Mouse (Mus musculus): ENCODE data around the gene Mxd1.

Mxd1 gene

GRCm38 (mm10) chr6:86599951-86600414 lies 69.0 kb downstream of the Mxd1 start:
- peak; percentile 84 to 93 for DNase-seq (ENCODE audit: low spot score in 2 of 2)

DNA sequence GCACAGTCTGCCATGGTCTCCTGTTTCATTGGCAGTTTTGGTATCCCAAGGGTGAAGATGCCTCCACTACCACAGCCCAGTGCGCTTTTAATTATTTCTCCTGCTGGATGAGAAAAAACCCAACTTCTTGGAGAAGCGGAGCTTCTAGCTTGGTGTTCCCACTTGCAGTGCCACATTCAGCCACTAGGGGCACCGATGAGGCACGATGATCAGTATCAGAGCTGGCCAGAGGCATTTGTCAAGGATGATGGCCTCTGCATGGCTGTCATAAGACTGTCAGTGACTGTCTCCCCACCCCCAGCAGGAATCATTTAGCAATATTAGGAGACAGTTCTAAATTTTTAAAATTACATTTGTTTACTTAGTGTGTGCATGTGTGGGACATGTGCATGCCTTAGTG lies 69.8 kb downstream of the Mxd1 start:
- DNase-seq (ENCODE audit: low spot score in 2 of 2), result peak; percentile 80 to 82

- DNase-seq (ENCODE audit: low spot score in 2 of 2), result no peak
Observed at GRCm38 (mm10) chr6:86598742-86599193, 70.2 kb downstream of the Mxd1 start.
